Mouse (Mus musculus): ENCODE data around the gene Akap6.

- no peak for TF ChIP-seq POLR2A (IDR thresholded peaks at IDR 0.05; ENCODE audit: low read depth, low read length)
- no peak for TF ChIP-seq CTCF (conservative IDR thresholded peaks at IDR 0.05 in 1 of 2, IDR thresholded peaks at IDR 0.05 in 1 of 2; ENCODE audit: low read depth in 2 of 2, low read length in 2 of 2)
- no peak for TF ChIP-seq RCOR1 (conservative IDR thresholded peaks at IDR 0.05; ENCODE audit: low read depth, low read length)
- no peak for TF ChIP-seq PAX5 (IDR thresholded peaks at IDR 0.05; ENCODE audit: low read length)
- no peak for TF ChIP-seq ZNF384 (IDR thresholded peaks at IDR 0.05; ENCODE audit: low read depth, low read length)
- TF ChIP-seq USF2 (conservative IDR thresholded peaks at IDR 0.05; ENCODE audit: low read depth, low read length): no peak
- no peak for TF ChIP-seq HCFC1 (IDR thresholded peaks at IDR 0.05; ENCODE audit: low read depth, low read length)
- no peak for TF ChIP-seq CHD2 (IDR thresholded peaks at IDR 0.05; ENCODE audit: low read length)
- TF ChIP-seq MEF2A (IDR thresholded peaks at IDR 0.05; ENCODE audit: borderline replicate concordance, low read depth, low read length): no peak
- TF ChIP-seq EP300 (IDR thresholded peaks at IDR 0.05; ENCODE audit: low read length): peak; percentile 82
Observed at GRCm38 (mm10) chr12:53024575-53025246, 325.5 kb downstream of the Akap6 start.
